Mouse (Mus musculus): ENCODE results near the gene Hhip. TPM values are rescaled to one million over a fixed set of nuclear protein-coding genes. Genes with fewer than 3 reads are reported as not detected.

Hhip gene
- polyA plus RNA-seq, 1 experiment from 2014 or later, result 20.2 TPM

DNA sequence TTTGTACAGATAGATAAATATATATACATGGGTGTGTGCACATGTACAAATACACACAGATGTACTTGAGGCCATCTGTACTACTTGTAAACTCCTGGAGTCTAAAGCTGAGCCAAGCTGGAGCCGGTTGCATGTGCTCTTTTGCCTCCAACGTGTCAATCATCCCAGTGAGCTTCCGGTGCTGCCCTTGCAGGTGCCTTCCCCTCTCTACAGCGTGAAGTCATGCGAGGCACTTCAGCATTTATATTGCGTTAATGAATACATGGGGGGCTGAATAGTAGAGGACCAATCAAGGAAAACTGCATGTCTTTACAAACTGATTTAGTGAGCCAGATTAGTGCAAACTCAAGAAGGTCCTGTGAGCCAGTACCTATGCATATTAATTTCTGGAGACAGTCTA lies 91.6 kb downstream of the Hhip start:
- no peak overlapping the region for H3K9ac ChIP-seq (ENCODE audit: low read length)
- no peak overlapping the region for H3K4me2 ChIP-seq (ENCODE audit: low read length)
- no peak overlapping the region for H3K27ac ChIP-seq (ENCODE audit: low read depth)
- no peaks in the 10 kb centered on the region for H3K9me3 ChIP-seq (ENCODE audit: control insufficient read depth, low read length)
- DNase-seq (ENCODE audit: low spot score) (no peak), ATAC-seq (replicated peaks; ENCODE audit: low FRiP score, low TSS enrichment, low read depth) (no peak)
- H3K27me3 ChIP-seq (replicated peaks; ENCODE audit: control insufficient read depth, insufficient read depth, low read length), result no peaks in the 10 kb centered on the region
- 78% methylated on average over 6 of the region's 6 CpGs for WGBS
- no peaks in the 10 kb centered on the region for H3K36me3 ChIP-seq (ENCODE audit: control insufficient read depth, insufficient read depth, low read length)
- no peaks in the 10 kb centered on the region for H3K4me1 ChIP-seq (replicated peaks; ENCODE audit: control insufficient read depth, insufficient read depth, low read length)
- H3K4me3 ChIP-seq (ENCODE audit: low read depth, low read length), result no peak overlapping the region

GRCm38 (mm10) chr8:79952857-79953256 lies 104.9 kb downstream of the Hhip start:
- Histone ChIP-seq H3K36me3 (ENCODE audit: control insufficient read depth, insufficient read depth, low read length) (no peaks in the 10 kb centered on the region), H3K27ac (ENCODE audit: low read depth) (no peak overlapping the region), H3K9ac (ENCODE audit: low read length) (no peak overlapping the region), H3K4me1 (replicated peaks; ENCODE audit: control insufficient read depth, insufficient read depth, low read length) (no peaks in the 10 kb centered on the region; the same call in 1 of the 2 replicates), H3K4me2 (ENCODE audit: low read length) (no peak overlapping the region), H3K9me3 (ENCODE audit: control insufficient read depth, low read length) (no peaks in the 10 kb centered on the region), H3K4me3 (ENCODE audit: low read depth, low read length) (no peak overlapping the region), H3K27me3 (replicated peaks; ENCODE audit: control insufficient read depth, insufficient read depth, low read length) (no peaks in the 10 kb centered on the region)
- 30% methylated on average over 3 of the region's 3 CpGs for WGBS
- no peak for DNase-seq (ENCODE audit: low spot score)
- ATAC-seq (replicated peaks; ENCODE audit: low FRiP score, low TSS enrichment, low read depth), result no peak

GRCm38 (mm10) chr8:79950376-79950775 lies 107.4 kb downstream of the Hhip start:
- Histone ChIP-seq H3K9ac (ENCODE audit: low read length) (no peak overlapping the region), H3K27me3 (replicated peaks; ENCODE audit: control insufficient read depth, insufficient read depth, low read length) (no peaks in the 10 kb centered on the region), H3K4me3 (ENCODE audit: low read depth, low read length) (no peak overlapping the region), H3K4me1 (replicated peaks; ENCODE audit: control insufficient read depth, insufficient read depth, low read length) (no peaks in the 10 kb centered on the region; the same call in 1 of the 2 replicates), H3K9me3 (ENCODE audit: control insufficient read depth, low read length) (no peaks in the 10 kb centered on the region), H3K27ac (ENCODE audit: low read depth) (no peak overlapping the region), H3K4me2 (ENCODE audit: low read length) (no peak overlapping the region), H3K36me3 (ENCODE audit: control insufficient read depth, insufficient read depth, low read length) (no peaks in the 10 kb centered on the region)
- WGBS, result 34% methylated on average over 3 of the region's 3 CpGs
- ATAC-seq (replicated peaks; ENCODE audit: low FRiP score, low TSS enrichment, low read depth) (no peak), DNase-seq (ENCODE audit: low spot score) (no peak)

DNA sequence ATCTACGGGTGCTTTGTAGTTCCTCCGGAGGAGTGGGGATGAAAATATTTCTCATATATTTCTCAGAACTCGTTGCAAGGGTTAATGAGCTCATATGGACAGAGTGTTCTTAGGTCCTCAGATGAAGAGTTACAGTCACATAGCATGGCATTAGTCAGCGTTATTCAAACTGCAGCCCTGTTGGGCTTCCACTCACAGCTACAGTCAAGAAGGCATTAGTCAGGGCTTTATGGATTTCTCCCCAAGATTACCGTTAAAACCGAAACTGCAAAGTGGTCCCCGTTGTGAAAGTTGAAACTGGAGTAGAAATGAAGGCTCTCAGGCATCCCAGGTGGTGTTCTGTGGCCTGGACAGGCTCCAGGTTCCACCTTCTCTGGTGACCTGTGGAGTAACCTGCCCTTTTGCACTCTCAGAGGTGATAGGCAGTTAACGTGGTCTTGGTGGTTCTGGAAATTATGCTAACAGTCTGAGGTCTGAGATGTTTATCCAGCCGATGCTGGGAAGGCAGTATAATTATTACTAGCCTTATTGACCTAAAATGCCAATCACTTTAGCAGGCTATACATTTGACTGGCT lies 112.2 kb downstream of the Hhip start:
- Histone ChIP-seq H3K27ac (ENCODE audit: low read depth) (no peak overlapping the region), H3K4me2 (ENCODE audit: low read length) (no peak overlapping the region), H3K4me3 (ENCODE audit: low read depth, low read length) (no peak overlapping the region), H3K9ac (ENCODE audit: low read length) (no peak overlapping the region), H3K36me3 (ENCODE audit: control insufficient read depth, insufficient read depth, low read length) (no peaks in the 10 kb centered on the region), H3K4me1 (replicated peaks; ENCODE audit: control insufficient read depth, insufficient read depth, low read length) (no peaks in the 10 kb centered on the region; the same call in 1 of the 2 replicates), H3K9me3 (ENCODE audit: control insufficient read depth, low read length) (no peaks in the 10 kb centered on the region), H3K27me3 (replicated peaks; ENCODE audit: control insufficient read depth, insufficient read depth, low read length) (no peaks in the 10 kb centered on the region)
- ATAC-seq (replicated peaks; ENCODE audit: low FRiP score, low TSS enrichment, low read depth) (no peak), DNase-seq (ENCODE audit: low spot score) (no peak)
- WGBS, result 67% methylated on average over 9 of the region's 9 CpGs

GRCm38 (mm10) chr8:79941070-79941469 lies 116.7 kb downstream of the Hhip start:
- H3K4me2 ChIP-seq (ENCODE audit: low read length), result no peak overlapping the region
- no peaks in the 10 kb centered on the region for H3K27me3 ChIP-seq (replicated peaks; ENCODE audit: control insufficient read depth, insufficient read depth, low read length)
- H3K4me3 ChIP-seq (ENCODE audit: low read depth, low read length), result no peak overlapping the region
- H3K9ac ChIP-seq (ENCODE audit: low read length), result no peak overlapping the region
- no peaks in the 10 kb centered on the region for H3K4me1 ChIP-seq (replicated peaks; ENCODE audit: control insufficient read depth, insufficient read depth, low read length)
- 90% methylated on average over 5 of the region's 5 CpGs for WGBS
- H3K27ac ChIP-seq (ENCODE audit: low read depth), result no peak overlapping the region
- H3K9me3 ChIP-seq (ENCODE audit: control insufficient read depth, low read length), result no peaks in the 10 kb centered on the region
- no peak for DNase-seq (ENCODE audit: low spot score)
- H3K36me3 ChIP-seq (ENCODE audit: control insufficient read depth, insufficient read depth, low read length), result no peaks in the 10 kb centered on the region
- ATAC-seq (replicated peaks; ENCODE audit: low FRiP score, low TSS enrichment, low read depth), result no peak

GRCm38 (mm10) chr8:79936856-79937445 lies 120.9 kb downstream of the Hhip start:
- Histone ChIP-seq H3K9me3 (ENCODE audit: control insufficient read depth, low read length) (no peaks in the 10 kb centered on the region), H3K36me3 (ENCODE audit: control insufficient read depth, insufficient read depth, low read length) (no peaks in the 10 kb centered on the region), H3K27me3 (replicated peaks; ENCODE audit: control insufficient read depth, insufficient read depth, low read length) (no peaks in the 10 kb centered on the region), H3K4me1 (replicated peaks; ENCODE audit: control insufficient read depth, insufficient read depth, low read length) (no peaks in the 10 kb centered on the region), H3K4me2 (ENCODE audit: low read length) (no peak overlapping the region), H3K9ac (ENCODE audit: low read length) (no peak overlapping the region), H3K27ac (ENCODE audit: low read depth) (no peak overlapping the region), H3K4me3 (ENCODE audit: low read depth, low read length) (no peak overlapping the region)
- ATAC-seq (replicated peaks; ENCODE audit: low FRiP score, low TSS enrichment, low read depth), result no peak
- 46% methylated on average over 9 of the region's 9 CpGs for WGBS
- DNase-seq (ENCODE audit: low spot score), result no peak

DNA sequence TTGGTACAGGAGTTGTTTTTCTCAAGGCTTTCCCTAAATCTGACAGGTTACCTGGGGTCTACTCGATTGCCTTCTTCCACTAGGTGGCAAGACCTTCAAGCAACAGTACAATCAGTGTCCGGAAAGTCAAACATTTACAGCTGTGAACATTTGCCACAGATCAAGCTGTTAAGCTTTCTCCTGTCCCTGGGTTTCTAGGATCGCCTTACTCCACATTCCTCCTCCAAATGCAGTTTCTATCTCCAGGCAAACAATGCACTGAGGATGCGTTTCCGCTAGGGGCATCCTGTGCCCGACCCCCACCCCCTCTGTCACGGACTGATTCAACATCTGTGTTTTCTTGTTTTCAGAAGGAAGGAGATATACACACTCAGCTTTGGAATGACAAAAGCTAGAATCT lies 122.0 kb downstream of the Hhip start:
- H3K9ac ChIP-seq (ENCODE audit: low read length), result no peak overlapping the region
- ATAC-seq (replicated peaks; ENCODE audit: low FRiP score, low TSS enrichment, low read depth) (no peak), DNase-seq (ENCODE audit: low spot score) (no peak)
- no peaks in the 10 kb centered on the region for H3K27me3 ChIP-seq (replicated peaks; ENCODE audit: control insufficient read depth, insufficient read depth, low read length)
- H3K4me2 ChIP-seq (ENCODE audit: low read length), result no peak overlapping the region
- H3K36me3 ChIP-seq (ENCODE audit: control insufficient read depth, insufficient read depth, low read length), result no peaks in the 10 kb centered on the region
- no peak overlapping the region for H3K27ac ChIP-seq (ENCODE audit: low read depth)
- no peaks in the 10 kb centered on the region for H3K9me3 ChIP-seq (ENCODE audit: control insufficient read depth, low read length)
- 38% methylated on average over 7 of the region's 7 CpGs for WGBS
- no peak overlapping the region for H3K4me3 ChIP-seq (ENCODE audit: low read depth, low read length)
- no peaks in the 10 kb centered on the region for H3K4me1 ChIP-seq (replicated peaks; ENCODE audit: control insufficient read depth, insufficient read depth, low read length)

DNA sequence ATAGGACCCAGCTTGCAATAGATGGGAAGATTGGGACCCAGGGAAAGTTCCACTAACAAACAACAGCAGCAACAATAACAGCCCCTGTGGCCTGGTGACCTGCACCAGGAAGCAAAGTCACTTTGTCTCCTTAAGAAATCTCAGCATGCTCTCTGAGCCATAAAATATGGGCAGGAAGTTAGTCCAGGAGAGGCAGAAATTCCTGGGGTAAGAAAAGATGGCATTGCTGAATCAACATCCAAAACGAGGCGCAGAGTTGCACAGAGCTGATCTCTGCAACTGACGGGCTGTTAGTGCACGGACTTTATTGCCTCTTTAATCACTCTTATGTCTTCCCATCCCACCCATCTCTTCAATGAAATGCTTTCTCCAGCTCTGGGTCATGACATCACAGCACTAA lies 128.6 kb downstream of the Hhip start:
- no peaks in the 10 kb centered on the region for H3K36me3 ChIP-seq (ENCODE audit: control insufficient read depth, insufficient read depth, low read length)
- no peaks in the 10 kb centered on the region for H3K9me3 ChIP-seq (ENCODE audit: control insufficient read depth, low read length)
- H3K9ac ChIP-seq (ENCODE audit: low read length), result no peak overlapping the region
- WGBS, result 23% methylated on average over 4 of the region's 4 CpGs
- no peak overlapping the region for H3K4me2 ChIP-seq (ENCODE audit: low read length)
- H3K27ac ChIP-seq (ENCODE audit: low read depth), result no peak overlapping the region
- no peak for DNase-seq (ENCODE audit: low spot score)
- H3K4me3 ChIP-seq (ENCODE audit: low read depth, low read length), result no peak overlapping the region
- ATAC-seq (replicated peaks; ENCODE audit: low FRiP score, low TSS enrichment, low read depth), result no peak
- no peaks in the 10 kb centered on the region for H3K4me1 ChIP-seq (replicated peaks; ENCODE audit: control insufficient read depth, insufficient read depth, low read length)
- H3K27me3 ChIP-seq (replicated peaks; ENCODE audit: control insufficient read depth, insufficient read depth, low read length), result no peaks in the 10 kb centered on the region

DNA sequence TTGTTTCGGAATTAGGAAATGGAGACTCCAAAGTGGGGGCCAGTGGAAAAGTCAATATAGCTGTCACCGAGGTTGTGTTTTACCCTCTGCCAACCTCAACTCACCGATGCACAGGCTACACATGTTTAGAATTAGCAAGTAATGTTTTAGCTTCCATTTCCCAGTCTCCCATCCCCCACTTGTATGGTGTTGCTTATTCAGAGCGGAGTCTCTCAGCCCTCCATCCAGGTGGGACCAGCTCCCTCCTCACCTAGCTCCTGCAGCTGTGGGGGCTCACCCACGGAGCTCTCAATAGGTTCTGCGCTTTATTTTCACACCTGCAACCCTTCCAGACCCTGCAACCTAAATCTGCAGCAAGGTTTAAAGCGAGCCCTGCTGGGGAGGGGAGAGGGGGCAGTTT lies 140.6 kb downstream of the Hhip start:
- Histone ChIP-seq H3K4me2 (ENCODE audit: low read length) (no peak overlapping the region), H3K27ac (ENCODE audit: low read depth) (no peak overlapping the region), H3K27me3 (replicated peaks; ENCODE audit: control insufficient read depth, insufficient read depth, low read length) (no peaks in the 10 kb centered on the region), H3K4me1 (replicated peaks; ENCODE audit: control insufficient read depth, insufficient read depth, low read length) (no peaks in the 10 kb centered on the region), H3K9me3 (ENCODE audit: control insufficient read depth, low read length) (no peaks in the 10 kb centered on the region), H3K9ac (ENCODE audit: low read length) (no peak overlapping the region), H3K36me3 (ENCODE audit: control insufficient read depth, insufficient read depth, low read length) (no peaks in the 10 kb centered on the region), H3K4me3 (ENCODE audit: low read depth, low read length) (no peak overlapping the region)
- DNase-seq (ENCODE audit: low spot score) (no peak), ATAC-seq (replicated peaks; ENCODE audit: low FRiP score, low TSS enrichment, low read depth) (no peak)
- WGBS, result 63% methylated on average over 7 of the region's 7 CpGs

All from intestine, embryonic 14.5 days (tissue).